Mouse (Mus musculus) bone marrow, adult 2 months (tissue): ENCODE measurements at regions not wholly inside any gene's neighbourhood (a gene's known extent, or its start where the extent isn't known, plus 50 kb on each side); places are given as distances from the start of the nearest gene placed in this dataset.

Experiments used
- CTCF ChIP-seq: fragments of 200-500 bp; IDR thresholded peaks from 2 replicates; pipeline ENCODE4 v1.5.1; 2011; ENCODE audit warnings: low read length, control low read depth; ENCODE audit not compliant: control insufficient read depth, insufficient read depth
- POLR2A ChIP-seq: fragments of 200-500 bp; IDR thresholded peaks from 2 replicates; pipeline ENCODE4 v1.6.1; 2011; ENCODE audit warnings: low read depth, mild to moderate bottlenecking, control low read depth, low read length, borderline replicate concordance; ENCODE audit not compliant: control insufficient read depth

- TF ChIP-seq POLR2A: no peak
- TF ChIP-seq CTCF: no peak
Observed at GRCm38 (mm10) chr9:122678001-122678696, 69.0 kb upstream of the Topaz1 start.
